Mouse (Mus musculus) adrenal gland, postnatal 14 days (tissue): ENCODE data around the gene Strip2. TPM values are rescaled to one million over a fixed set of nuclear protein-coding genes. Genes with fewer than 3 reads are reported as not detected.

Experiments
- DNase-seq: peaks from one replicate; pipeline ENCODE4 v3.0.0; 2021; ENCODE audit warnings: mixed read lengths
- total RNA-seq: library from RNA; stranded (reverse); gene quantifications from 2 replicates; pipeline ENCODE4 v1.2.3, GENCODE M21; 2021

Gene Strip2
- total RNA-seq, 1 experiment from 2014 or later, result 1.5 TPM

- no peak for DNase-seq
Measured at GRCm38 (mm10) chr6:29930087-29930486, 13.3 kb downstream of the Strip2 start.

GRCm38 (mm10) chr6:29930665-29931064, 13.9 kb downstream of the Strip2 start:
- no peak for DNase-seq

- no peak for DNase-seq
Measured at GRCm38 (mm10) chr6:29931181-29931580, 14.4 kb downstream of the Strip2 start.

- DNase-seq, result peak; percentile 42
Measured at GRCm38 (mm10) chr6:29935741-29936140, 18.9 kb downstream of the Strip2 start.

GRCm38 (mm10) chr6:29940428-29940827, 23.6 kb downstream of the Strip2 start:
- no peak for DNase-seq

- DNase-seq, result no peak
Measured at GRCm38 (mm10) chr6:29941036-29941435, 24.2 kb downstream of the Strip2 start.

GRCm38 (mm10) chr6:29944465-29944864, 27.7 kb downstream of the Strip2 start:
- DNase-seq, result no peak

GRCm38 (mm10) chr6:29946568-29946967, 29.8 kb downstream of the Strip2 start:
- DNase-seq, result no peak

GRCm38 (mm10) chr6:29947823-29948222, 31.0 kb downstream of the Strip2 start:
- no peak for DNase-seq

GRCm38 (mm10) chr6:29956749-29957148, 39.9 kb downstream of the Strip2 start:
- peak; percentile 50 for DNase-seq

- no peak for DNase-seq
Measured at GRCm38 (mm10) chr6:29958669-29959068, 41.9 kb downstream of the Strip2 start.

- no peak for DNase-seq
Measured at GRCm38 (mm10) chr6:29961081-29961480, 44.3 kb downstream of the Strip2 start.

- no peak for DNase-seq
Measured at GRCm38 (mm10) chr6:29967917-29968316, 51.1 kb downstream of the Strip2 start.

- no peak for DNase-seq
Measured at GRCm38 (mm10) chr6:29973341-29973740, 56.5 kb downstream of the Strip2 start.

- no peak for DNase-seq
Measured at GRCm38 (mm10) chr6:29974836-29975235, 58.0 kb downstream of the Strip2 start.

- DNase-seq, result no peak
Measured at GRCm38 (mm10) chr6:29980461-29980860, 63.6 kb downstream of the Strip2 start.

- no peak for DNase-seq
Measured at GRCm38 (mm10) chr6:29981797-29982196, 65.0 kb downstream of the Strip2 start.

GRCm38 (mm10) chr6:29985058-29985498, 68.3 kb downstream of the Strip2 start:
- DNase-seq, result peak; percentile 94

GRCm38 (mm10) chr6:29985504-29985903, 68.7 kb downstream of the Strip2 start:
- no peak for DNase-seq

GRCm38 (mm10) chr6:29985986-29986385, 69.2 kb downstream of the Strip2 start:
- DNase-seq, result peak; percentile 25

GRCm38 (mm10) chr6:29987246-29987645, 70.4 kb downstream of the Strip2 start:
- no peak for DNase-seq

GRCm38 (mm10) chr6:29998140-29998539, 81.3 kb downstream of the Strip2 start:
- peak; percentile 46 for DNase-seq

- DNase-seq, result no peak
Measured at GRCm38 (mm10) chr6:29998771-29999170, 82.0 kb downstream of the Strip2 start.

- DNase-seq, result no peak
Measured at GRCm38 (mm10) chr6:30002628-30003027, 85.8 kb downstream of the Strip2 start.

GRCm38 (mm10) chr6:30005851-30006250, 89.0 kb downstream of the Strip2 start:
- no peak for DNase-seq
